Mouse (Mus musculus): ENCODE data around the gene Lrmda.
A peak's percentile ranks its signal among the peaks of the same experiment; 100 is the strongest.

The Lrmda gene

DNA sequence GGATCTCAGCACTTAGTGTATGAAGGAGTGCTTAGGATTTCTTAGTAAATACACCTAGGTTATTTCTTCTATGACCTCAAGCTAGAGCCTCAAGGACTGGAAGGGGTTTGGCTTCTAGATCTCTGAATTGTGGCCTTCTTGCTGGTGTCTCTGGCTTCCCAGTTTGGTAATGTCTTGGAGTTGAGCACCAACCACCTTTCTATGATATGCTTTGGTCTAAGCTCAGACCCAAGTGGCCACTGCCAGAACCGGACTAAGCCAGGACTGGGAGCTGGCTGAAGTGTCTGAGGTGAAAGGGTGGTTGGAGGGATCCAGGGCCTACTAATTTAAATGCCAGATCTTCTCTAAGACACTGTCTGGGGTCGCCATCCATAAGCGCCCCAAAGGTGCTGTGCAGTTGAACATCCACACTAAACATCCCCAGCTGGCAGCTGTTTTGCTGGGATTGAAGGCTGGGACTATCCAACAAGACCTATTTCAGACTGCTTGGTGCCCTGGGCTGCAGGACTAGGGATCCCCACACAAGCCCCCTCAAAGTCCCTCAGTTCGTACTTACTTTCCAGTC is 27.1 kb upstream of the Lrmda start:
- DNase-seq (ENCODE audit: low read depth, low spot score): no peak

DNA sequence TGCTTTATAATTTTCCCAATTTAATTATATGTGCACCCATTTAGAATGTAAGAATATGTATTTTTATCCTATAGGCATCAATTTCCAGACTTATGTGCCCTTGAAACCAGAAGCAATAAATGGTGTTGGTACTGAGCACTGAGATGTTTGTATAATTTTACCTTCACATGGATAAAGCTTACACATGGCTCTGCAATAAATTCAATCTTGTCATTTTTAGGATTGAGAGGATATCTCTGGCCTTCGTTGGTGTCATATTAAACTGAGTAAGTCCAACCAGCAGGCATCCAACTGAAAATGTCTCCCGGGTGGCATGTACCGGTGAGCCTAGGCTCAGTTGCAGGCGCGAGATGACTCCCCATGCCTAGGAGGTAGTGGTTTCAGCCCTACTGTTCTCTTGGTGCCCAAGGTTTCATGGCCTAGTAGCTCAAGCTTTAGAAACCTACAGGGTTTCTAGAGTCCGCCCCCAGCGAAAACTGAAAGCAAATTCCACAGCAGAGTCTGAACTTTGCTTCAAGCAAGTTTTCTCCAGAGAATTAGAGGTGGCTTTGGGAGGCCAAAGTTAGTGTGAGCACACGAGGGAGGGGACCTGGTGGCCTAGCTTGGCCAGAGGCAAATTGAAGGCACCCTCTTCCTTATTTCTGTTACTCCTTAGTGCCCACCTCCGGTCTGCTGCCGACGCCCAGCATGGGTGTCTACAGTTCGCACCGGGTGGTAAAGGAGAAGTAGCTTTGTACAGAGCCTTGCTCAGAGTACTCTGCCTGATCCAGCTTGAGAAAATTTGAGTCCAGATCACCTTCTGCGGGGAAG is 26.1 kb upstream of the Lrmda start:
- no peak for DNase-seq (ENCODE audit: low read depth, low spot score)

- no peak for DNase-seq (ENCODE audit: low read depth, low spot score)
Measured at GRCm38 (mm10) chr14:21994061-21994990, 25.2 kb upstream of the Lrmda start.

GRCm38 (mm10) chr14:21995031-21995754 is 24.3 kb upstream of the Lrmda start:
- no peak for DNase-seq (ENCODE audit: low read depth, low spot score)

GRCm38 (mm10) chr14:21999588-21999987 is 19.9 kb upstream of the Lrmda start:
- DNase-seq (ENCODE audit: low read depth, low spot score): no peak

DNA sequence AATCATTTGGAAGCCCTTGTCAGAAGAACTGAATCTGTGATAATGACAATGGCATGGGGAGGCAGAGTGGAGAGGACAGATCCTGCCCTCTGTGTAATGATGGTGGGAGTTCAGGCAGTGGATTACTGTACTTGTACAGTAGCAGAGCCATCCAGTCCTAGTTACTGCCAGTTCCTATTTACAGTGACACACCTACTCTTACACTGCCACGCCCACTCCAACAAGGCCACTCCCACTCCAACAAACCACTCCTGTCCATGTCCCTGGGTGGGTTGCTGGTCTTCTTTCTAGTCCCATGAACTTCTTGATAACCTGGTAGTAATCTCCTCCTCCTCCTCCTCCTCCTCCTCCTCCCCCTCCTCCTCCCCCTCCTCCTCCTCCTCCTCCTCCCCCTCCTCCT is 16.3 kb upstream of the Lrmda start:
- DNase-seq (ENCODE audit: low read depth, low spot score): no peak

DNA sequence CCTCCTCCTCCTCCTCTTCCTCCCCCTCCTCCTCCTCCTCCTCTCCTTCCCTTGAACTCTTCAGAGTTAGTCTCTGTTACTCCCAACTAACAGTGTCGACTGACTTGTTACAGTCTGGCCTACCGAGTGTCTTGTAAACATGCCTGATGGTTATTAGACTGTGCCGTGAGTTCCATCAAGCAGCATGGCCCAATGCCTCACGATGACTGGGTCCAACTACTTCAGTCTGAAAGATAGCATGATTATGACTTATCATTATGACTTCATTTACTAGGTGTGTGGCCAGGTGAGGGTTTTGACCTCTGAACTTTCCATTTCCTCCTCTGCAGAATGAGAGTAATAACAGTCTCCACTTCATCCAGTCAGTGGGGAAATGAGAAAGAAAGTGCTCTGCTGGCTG is 15.9 kb upstream of the Lrmda start:
- DNase-seq (ENCODE audit: low read depth, low spot score): no peak

DNA sequence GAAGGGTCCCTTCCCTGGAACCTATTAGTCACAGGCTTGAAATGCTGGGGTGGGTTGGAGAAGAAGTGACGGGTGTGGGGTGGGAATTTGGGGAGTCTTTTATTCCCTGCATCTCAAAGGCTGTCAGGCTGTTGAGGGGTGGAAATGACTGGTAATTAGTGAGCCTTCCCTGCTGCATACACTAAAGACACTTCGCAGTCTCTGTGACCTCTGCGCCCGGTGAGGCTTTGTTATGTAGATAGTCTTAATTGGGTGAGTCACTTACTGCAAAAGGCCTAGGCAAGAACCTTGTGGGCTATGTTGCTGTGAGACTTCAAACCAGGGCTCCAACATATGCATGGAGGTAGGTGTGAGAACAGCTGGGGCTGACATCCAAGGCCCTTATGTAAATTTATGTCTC is 14.6 kb upstream of the Lrmda start:
- no peak for DNase-seq (ENCODE audit: low read depth, low spot score)

- DNase-seq (ENCODE audit: low read depth, low spot score): no peak
Measured at GRCm38 (mm10) chr14:22007006-22007405, 12.5 kb upstream of the Lrmda start.

DNA sequence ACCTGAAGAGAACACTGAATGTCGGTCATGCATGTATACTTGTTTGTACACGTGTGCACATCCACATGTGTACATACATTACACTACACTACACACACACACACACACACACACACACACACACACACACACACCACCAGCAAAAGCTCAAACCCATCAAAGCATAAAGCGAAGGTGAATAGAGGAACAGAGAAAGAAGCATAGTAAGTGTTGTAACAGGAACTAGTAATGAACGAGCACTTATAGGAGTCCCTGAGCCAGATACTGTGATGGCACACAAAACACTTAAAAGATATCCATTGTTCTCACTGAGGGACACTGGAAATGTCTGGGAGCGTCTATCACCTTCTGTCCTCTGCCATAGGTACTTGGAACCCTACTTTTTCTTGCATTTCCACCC is 5.2 kb upstream of the Lrmda start:
- no peak for DNase-seq (ENCODE audit: low read depth, low spot score)

DNA sequence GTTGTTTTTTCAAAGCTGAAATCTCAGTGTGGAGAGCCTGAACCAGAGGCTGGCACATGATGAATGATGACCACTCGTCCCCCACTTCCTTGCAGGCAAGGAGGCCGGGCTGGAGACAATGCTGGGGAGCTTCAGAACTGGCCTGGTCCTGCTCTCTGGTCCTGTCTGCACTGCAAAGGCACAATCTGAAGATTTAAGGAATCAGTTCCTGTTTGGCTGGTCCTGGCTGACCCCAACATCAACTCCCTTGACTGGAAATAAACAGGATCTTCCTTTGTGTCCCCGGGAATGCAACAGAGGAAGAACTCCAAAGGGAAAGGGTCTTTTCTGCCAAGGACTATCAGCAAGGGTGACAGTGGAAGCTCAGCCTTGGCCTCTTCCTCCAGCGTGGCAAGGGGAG is 4.7 kb upstream of the Lrmda start:
- no peak for DNase-seq (ENCODE audit: low read depth, low spot score)

DNA sequence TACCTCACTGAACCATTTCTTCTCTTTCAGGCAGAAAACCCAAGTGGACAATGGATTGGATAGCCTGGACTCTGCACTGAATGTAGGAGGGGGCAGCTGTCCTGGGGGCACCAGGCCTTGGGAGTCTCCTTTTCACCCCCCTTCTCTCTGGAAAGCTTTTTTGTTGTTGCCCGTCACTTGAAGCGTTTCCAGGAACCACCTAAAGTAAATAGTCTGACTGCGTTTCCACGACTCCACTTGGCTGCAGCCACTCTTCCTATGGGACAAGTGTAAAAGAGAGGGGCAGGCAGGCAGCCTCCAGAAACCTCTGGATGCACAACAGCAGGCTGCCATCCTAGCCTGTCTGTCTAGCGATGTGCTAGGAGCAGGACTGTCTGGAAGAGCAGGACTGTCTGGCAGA is 2.5 kb upstream of the Lrmda start:
- DNase-seq (ENCODE audit: low read depth, low spot score): no peak

DNA sequence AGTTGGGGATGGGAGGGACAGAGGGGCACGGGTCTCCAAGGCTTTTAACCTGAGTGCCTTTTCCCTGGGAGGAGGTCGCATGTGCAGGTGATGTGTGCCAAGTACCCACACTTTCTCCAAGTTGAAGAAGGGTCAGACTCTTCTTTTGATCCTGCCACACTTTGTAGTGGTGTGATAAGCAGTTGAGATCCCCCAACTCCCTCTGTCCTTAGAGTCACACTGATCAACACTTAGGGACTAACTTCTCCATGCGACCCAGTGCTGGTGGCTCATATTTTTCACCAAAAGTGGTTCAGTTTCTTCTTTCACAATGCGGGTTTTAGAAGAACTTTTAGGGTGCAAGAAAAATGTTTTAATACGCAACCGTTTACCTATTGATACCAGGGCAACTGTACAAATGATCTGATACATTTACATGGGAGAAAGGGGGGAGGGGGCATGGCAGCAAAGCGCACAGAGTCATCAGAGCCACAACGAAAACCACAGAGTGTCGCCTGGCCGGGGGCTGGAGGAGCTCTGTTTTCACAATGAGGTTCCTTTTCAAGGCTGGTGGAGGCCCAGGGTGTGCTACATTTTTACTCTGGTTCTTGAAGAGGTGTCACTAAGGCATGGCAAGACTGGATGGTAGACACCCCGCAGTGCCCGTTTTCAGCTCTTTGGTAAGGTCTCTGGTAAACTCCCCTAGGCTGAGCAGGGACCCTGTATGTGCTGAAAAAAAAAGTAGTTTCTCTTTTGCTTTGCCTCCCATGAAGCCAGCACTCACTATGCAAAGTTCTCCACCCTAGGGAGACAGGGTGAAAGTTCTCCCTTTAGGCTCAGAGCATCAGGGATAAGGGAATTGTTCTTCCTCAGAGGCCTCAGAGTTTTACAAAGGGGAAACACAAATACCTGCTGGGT is 685 bp downstream of the Lrmda start:
- no peak for DNase-seq (ENCODE audit: low read depth, low spot score)

DNA sequence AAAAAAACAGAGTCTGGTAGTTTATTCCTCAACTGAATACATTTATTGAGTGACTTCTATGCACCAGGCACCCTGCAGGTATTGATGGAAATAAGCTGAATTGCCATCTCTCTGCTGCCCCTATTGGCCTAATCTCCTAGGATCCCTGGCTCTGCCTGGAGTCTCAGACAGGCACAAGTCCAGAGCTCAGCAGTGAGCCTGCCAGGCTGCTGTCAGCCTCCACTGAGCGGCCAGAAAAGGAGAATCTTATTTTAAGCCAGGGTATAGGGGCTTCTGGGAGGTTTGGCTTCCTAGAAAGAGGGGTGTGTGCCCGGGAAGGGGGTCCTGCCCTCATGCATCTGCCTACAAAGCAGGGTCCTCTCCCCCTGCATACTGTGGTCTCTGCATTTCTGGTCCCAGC is 1.4 kb downstream of the Lrmda start:
- DNase-seq (ENCODE audit: low read depth, low spot score): peak; percentile 52

- no peak for DNase-seq (ENCODE audit: low read depth, low spot score)
Measured at GRCm38 (mm10) chr14:22023533-22023932, 4.0 kb downstream of the Lrmda start.

- no peak for DNase-seq (ENCODE audit: low read depth, low spot score)
Measured at GRCm38 (mm10) chr14:22035900-22036299, 16.4 kb downstream of the Lrmda start.

DNA sequence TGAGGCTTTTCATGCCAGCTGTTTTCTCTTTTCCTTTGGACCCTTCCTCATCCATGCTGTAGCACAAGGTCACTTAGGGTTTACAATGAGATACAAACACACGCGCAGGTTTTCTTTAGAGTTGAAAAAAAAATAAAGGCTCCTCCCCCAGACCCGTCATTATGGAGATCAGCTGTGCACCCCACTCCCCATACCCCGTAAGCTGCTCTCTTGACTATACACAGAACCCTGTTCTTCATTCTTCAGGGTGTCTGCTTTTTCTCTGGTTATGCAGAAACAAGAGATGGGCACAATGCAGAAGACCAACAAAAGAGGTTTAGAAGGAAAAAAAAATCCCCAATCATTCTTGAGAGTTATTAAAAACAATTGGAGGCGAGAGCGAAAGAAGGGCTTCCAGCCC is 16.8 kb downstream of the Lrmda start:
- DNase-seq (ENCODE audit: low read depth, low spot score): no peak

GRCm38 (mm10) chr14:22036802-22037497 is 17.4 kb downstream of the Lrmda start:
- DNase-seq (ENCODE audit: low read depth, low spot score): no peak

GRCm38 (mm10) chr14:22037498-22038131 is 18.1 kb downstream of the Lrmda start:
- DNase-seq (ENCODE audit: low read depth, low spot score): no peak

- no peak for DNase-seq (ENCODE audit: low read depth, low spot score)
Measured at GRCm38 (mm10) chr14:22042146-22042545, 22.6 kb downstream of the Lrmda start.
